Mouse (Mus musculus) liver, adult 2 months (tissue): ENCODE data around the gene Tmem234.

Experiments used
- CTCF ChIP-seq: fragments of 200-500 bp; IDR thresholded peaks from 2 replicates; pipeline ENCODE4 v1.5.1; 2011; ENCODE audit warnings: low read depth, low read length, control low read depth
- POLR2A ChIP-seq: fragments of 200-500 bp; IDR thresholded peaks from 2 replicates; pipeline ENCODE4 v1.6.1; 2011; ENCODE audit warnings: low read length, control low read depth; ENCODE audit not compliant: insufficient read depth; ENCODE audit errors: extremely low read depth

- TF ChIP-seq CTCF, result no peak
- no peak for TF ChIP-seq POLR2A
Observed at GRCm38 (mm10) chr4:129621283-129621841, 20.9 kb downstream of the Tmem234 start.
